Mouse (Mus musculus) bone marrow macrophage, adult 2 months (primary cell): ENCODE measurements around the gene Emp1. TPM values are rescaled to one million over a fixed set of nuclear protein-coding genes. Genes with fewer than 3 reads are reported as not detected.

Experiments used
- H3K27ac ChIP-seq: 2 replicates; pipeline ENCODE4 v1.5.1; 2012; ENCODE audit warnings: low read depth, low read length; ENCODE audit not compliant: insufficient read depth
- H3K4me1 ChIP-seq: 2 replicates; pipeline ENCODE4 v1.6.1; 2012; ENCODE audit warnings: low read length; ENCODE audit not compliant: control insufficient read depth, insufficient read depth
- H3K4me3 ChIP-seq: 2 replicates; pipeline ENCODE4 v1.5.1; 2012; ENCODE audit warnings: mild to moderate bottlenecking, low read length, moderate library complexity; ENCODE audit not compliant: insufficient read depth
- CTCF ChIP-seq: IDR thresholded peaks from 2 replicates; pipeline ENCODE4 v1.5.1; 2012; ENCODE audit warnings: low read depth, mild to moderate bottlenecking, low read length, moderate library complexity
- POLR2A ChIP-seq: IDR thresholded peaks from 2 replicates; pipeline ENCODE4 v1.6.1; 2012; ENCODE audit warnings: mild to moderate bottlenecking, low read depth, low read length, borderline replicate concordance
- polyA plus RNA-seq: library from polyadenylated mRNA; stranded (reverse); fragments of >200 nt; gene quantifications from 2 replicates; pipeline ENCODE4 v1.2.4, GENCODE M21; 2012; ENCODE audit not compliant: missing spikeins, insufficient read depth, insufficient read length

Emp1 gene
- polyA plus RNA-seq, 1 experiment = 173 TPM

- Histone ChIP-seq H3K27ac (no peak overlapping the region), H3K4me3 (no peak overlapping the region), H3K4me1 (no peaks in the 10 kb centered on the region)
- TF ChIP-seq POLR2A (no peak), CTCF (no peak)
Measured at GRCm38 (mm10) chr6:135405093-135405492, 42.7 kb downstream of the Emp1 start.

GRCm38 (mm10) chr6:135407323-135407722, 45.0 kb downstream of the Emp1 start:
- TF ChIP-seq POLR2A (no peak), CTCF (no peak)
- Histone ChIP-seq H3K4me3 (no peak overlapping the region), H3K27ac (no peak overlapping the region), H3K4me1 (no peaks in the 10 kb centered on the region)

- Histone ChIP-seq H3K27ac (no peak overlapping the region), H3K4me1 (no peaks in the 10 kb centered on the region), H3K4me3 (no peak overlapping the region)
- no peak for TF ChIP-seq CTCF
- no peak for TF ChIP-seq POLR2A
Measured at GRCm38 (mm10) chr6:135411712-135412319, 49.5 kb downstream of the Emp1 start.

- H3K27ac ChIP-seq = no peak overlapping the region
- no peak overlapping the region for H3K4me3 ChIP-seq
- H3K4me1 ChIP-seq = no peaks in the 10 kb centered on the region
- no peak for TF ChIP-seq CTCF
- no peak for TF ChIP-seq POLR2A
Measured at GRCm38 (mm10) chr6:135412649-135413048, 50.3 kb downstream of the Emp1 start.

- Histone ChIP-seq H3K4me3 (no peak overlapping the region), H3K4me1 (peaks cover 11% of the 10 kb centered on the region), H3K27ac (no peak overlapping the region)
- TF ChIP-seq CTCF (peak; percentile 94), POLR2A (no peak)
Measured at GRCm38 (mm10) chr6:135417459-135417858, 55.1 kb downstream of the Emp1 start.

GRCm38 (mm10) chr6:135418223-135418824, 56.0 kb downstream of the Emp1 start:
- Histone ChIP-seq H3K4me1 (peaks cover 11% of the 10 kb centered on the region), H3K27ac (no peak overlapping the region), H3K4me3 (no peak overlapping the region)
- TF ChIP-seq CTCF (no peak), POLR2A (no peak)

GRCm38 (mm10) chr6:135428246-135428645, 65.9 kb downstream of the Emp1 start:
- TF ChIP-seq POLR2A = no peak
- TF ChIP-seq CTCF = no peak
- H3K4me3 ChIP-seq = no peak overlapping the region
- no peaks in the 10 kb centered on the region for H3K4me1 ChIP-seq
- no peak overlapping the region for H3K27ac ChIP-seq

GRCm38 (mm10) chr6:135429268-135429909, 67.0 kb downstream of the Emp1 start:
- no peak overlapping the region for H3K4me3 ChIP-seq
- no peak overlapping the region for H3K27ac ChIP-seq
- no peaks in the 10 kb centered on the region for H3K4me1 ChIP-seq
- TF ChIP-seq CTCF (no peak), POLR2A (no peak)

- Histone ChIP-seq H3K4me3 (no peak overlapping the region), H3K4me1 (no peaks in the 10 kb centered on the region), H3K27ac (no peak overlapping the region)
- TF ChIP-seq POLR2A = no peak
- TF ChIP-seq CTCF = no peak
Measured at GRCm38 (mm10) chr6:135430441-135430970, 68.2 kb downstream of the Emp1 start.

Other genes starting within 250 kb of the Emp1 start
- not detected in 2 replicates for gene Gprc5d, start 244.3 kb upstream of the Emp1 start, polyA plus RNA-seq
- 5.7 and 6.7 TPM in 2 replicates for gene Fam234b, start 164.6 kb upstream of the Emp1 start, polyA plus RNA-seq
- 27.4 and 28.7 TPM in 2 replicates for gene Hebp1, start 164.5 kb upstream of the Emp1 start, polyA plus RNA-seq
- 1.2 TPM in 1 of 2 replicates, not detected in the other for gene Gsg1, start 108.2 kb upstream of the Emp1 start, polyA plus RNA-seq
- not detected in 2 replicates for gene Pbp2, start 52.1 kb upstream of the Emp1 start, polyA plus RNA-seq